Mouse (Mus musculus): ENCODE data around the gene Tmpo.
A peak's percentile ranks its signal among the peaks of the same experiment; 100 is the strongest.
"Not testable (repeated sequence)": the region's sequence is repeated elsewhere in the genome, so short reads cannot be mapped to it uniquely, and the experiment has no call there.

The Tmpo gene

DNA sequence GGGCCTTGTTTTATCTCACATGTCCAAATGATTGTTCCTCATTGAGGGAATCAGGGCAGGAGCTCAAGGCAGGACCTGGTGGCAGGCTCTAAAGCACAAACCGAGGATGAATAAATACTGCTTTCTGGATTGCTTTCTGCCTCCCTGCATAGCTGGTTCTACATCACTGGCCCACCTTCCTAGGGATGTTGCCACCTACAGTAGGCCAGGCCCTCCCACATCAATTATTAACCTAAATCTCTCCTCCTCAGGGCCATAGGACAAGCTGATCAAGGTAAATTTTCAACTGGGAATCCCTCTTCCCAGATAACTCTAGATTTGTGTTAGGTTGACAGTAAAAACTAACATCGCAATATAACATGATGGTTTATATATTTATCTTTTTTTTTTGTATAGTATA is 4.6 kb upstream of the Tmpo start:
- DNase-seq (ENCODE audit: inconsistent ontology term), result no peak

DNA sequence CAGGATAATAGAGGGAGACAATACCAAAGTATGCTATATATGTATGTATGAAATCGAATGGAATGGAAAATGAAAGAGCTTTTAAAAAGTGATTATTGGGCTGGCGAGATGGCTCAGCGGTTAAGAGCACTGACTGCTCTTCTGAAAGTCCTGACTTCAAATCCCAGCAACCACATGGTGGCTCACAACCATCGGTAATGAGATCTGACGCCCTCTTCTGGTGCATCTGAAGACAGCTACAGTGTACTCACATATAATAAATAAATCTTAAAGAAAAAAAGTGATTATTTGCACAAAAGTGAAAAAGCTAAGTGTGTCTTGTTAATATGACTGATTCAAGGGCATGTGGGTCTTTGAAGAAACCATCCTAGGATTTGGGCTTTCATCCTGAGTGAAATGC is 3.8 kb upstream of the Tmpo start:
- not testable (repeated sequence) for DNase-seq (ENCODE audit: inconsistent ontology term)

DNA sequence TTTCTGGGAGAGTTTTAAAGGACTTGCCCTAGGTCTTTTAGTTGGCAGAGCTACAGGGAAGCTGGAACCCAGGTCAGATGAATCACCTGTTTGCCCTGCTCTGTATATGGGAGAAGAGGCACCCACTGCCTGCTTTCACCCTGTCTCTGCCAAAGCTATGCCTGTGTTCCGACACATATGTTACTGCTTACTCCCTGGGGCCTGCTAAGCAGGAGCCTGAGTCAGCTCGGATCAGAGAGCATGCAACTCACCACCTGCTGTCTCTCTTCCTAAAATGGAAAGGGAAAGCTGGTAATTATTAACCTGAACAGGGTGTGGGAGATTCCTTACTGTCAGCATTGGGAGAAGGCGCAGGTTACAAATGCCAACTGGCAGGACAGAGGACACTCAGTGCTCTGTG is 2.2 kb upstream of the Tmpo start:
- DNase-seq (ENCODE audit: inconsistent ontology term), result no peak

- no peak for DNase-seq (ENCODE audit: inconsistent ontology term)
Observed at GRCm38 (mm10) chr10:91182291-91182990, 1.3 kb upstream of the Tmpo start.

- peak; percentile 100 for DNase-seq (ENCODE audit: inconsistent ontology term)
Observed at GRCm38 (mm10) chr10:91181461-91182288, 560 bp upstream of the Tmpo start.

DNA sequence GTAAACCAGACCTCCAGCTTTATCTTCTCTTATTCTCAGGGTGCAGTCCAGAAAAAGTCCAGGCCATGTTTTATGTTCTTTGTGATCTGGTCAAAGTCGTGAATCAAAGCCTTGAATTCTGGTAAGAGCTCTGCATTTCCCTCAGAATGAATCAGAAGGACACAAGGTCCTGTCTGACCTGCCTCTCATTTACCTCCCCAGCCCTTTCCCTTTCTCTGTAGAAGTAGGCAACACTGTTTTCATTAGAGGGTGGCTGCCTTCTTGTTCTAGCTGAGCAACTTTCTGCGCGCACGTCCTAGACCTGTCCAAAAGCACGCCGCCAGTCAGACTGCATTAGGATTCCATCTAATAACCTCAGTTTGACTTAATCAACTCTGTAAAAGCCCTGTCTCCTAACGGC is 814 bp downstream of the Tmpo start:
- peak; percentile 47 for DNase-seq (ENCODE audit: inconsistent ontology term)

GRCm38 (mm10) chr10:91179834-91180233 is 1.3 kb downstream of the Tmpo start:
- no peak for DNase-seq (ENCODE audit: inconsistent ontology term)

DNA sequence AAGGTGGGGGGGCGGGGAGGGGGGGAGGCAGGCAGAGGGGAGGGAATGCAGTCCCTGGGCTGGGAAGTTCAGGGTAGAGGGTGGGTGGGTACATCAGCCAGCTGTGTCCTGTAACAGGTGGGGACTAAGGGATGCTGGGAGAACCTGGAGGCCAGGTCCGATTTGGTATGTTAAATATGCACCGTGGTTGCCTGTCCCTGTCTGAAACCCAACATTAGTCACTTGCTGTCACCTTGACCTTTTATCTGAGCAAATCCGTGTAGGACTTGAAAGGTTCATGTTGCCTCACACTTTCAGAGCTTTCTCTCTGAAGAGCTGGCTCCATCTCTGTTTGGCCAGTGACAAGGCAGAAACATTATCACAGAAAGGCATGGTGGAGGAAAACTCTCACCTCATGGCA is 3.9 kb downstream of the Tmpo start:
- DNase-seq (ENCODE audit: inconsistent ontology term), result no peak

DNA sequence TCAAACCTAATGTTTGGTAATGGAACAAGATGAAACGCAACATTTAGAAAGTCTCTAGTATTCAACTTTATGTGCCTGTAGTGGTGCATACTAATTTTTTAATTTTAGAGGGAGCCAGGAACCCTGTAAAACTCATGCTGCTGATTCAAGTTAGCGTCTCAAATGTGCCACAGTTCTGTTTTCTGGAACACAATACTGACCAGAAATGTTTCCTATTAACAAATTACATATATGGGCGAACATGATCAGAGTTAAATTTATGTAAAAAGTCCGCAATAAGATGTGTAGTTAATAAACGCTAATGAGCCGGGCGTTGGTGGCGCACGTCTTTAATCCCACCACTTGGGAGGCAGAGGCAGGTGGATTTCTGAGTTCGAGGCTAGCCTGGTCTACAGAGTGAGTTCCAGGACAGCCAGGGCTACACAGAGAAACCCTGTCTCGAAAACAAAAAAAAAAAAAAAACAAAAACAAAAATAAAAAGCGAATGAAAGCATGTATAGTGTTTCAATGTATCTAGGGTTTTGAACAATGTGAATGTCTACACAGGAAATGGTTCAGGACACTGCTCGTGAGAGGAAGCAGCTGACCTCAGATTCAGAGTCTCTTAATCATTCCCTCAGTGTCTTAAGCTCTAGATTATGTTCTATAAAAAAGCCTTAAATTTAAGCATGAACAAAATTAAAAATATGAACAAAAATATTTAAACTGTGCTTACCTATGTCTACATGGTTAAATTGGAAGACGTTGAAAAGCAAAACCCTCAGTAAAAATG is 8.6 kb downstream of the Tmpo start:
- DNase-seq (ENCODE audit: inconsistent ontology term), result no peak

DNA sequence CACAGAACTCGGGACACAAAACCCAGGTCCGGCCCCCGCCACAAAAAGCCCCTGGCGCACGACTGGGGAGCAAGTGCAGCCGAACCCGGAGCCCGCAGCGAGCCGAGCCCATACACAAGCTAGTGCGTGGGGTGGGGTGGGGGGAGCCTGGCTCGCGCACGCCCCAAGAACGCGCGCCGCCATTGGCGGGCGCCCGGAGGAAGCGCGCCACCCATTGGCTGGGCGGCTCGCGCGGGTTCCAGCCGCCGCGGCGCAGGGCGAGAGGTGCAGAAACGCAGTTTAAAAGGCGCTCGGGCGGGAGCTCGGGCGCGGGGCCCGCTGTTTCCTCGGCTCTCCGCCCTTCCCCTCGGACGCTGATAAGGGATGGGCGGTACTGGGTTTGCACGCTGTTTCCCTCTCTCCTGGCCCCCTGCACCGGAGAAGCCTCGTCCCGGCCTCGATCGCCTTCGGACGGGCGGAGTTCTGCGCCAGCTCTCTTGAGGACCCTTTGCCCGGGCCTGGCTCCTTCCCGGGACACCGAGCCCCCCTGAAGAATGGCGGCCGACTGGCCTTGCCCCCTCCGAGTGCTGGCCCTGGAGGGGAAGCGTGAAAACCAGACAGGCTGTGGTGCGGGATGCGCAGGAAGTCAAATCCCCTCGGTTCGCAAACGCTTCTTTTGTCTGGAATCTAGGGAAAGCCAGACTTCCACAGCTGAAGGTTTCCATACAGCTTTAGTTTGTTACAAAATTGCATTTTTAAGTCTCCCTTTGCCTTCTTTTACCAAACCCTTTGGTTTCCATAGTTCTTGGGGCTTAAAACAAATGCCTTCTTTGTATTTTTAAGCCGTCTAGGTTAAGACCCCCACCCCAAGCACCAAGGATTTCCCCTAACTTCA is 9.4 kb downstream of the Tmpo start:
- peak; percentile 97 for DNase-seq (ENCODE audit: inconsistent ontology term)

- DNase-seq (ENCODE audit: inconsistent ontology term), result no peak
Observed at GRCm38 (mm10) chr10:91171041-91171440, 10.1 kb downstream of the Tmpo start.

- DNase-seq (ENCODE audit: inconsistent ontology term), result peak; percentile 86
Observed at GRCm38 (mm10) chr10:91170143-91170941, 10.8 kb downstream of the Tmpo start.

- DNase-seq (ENCODE audit: inconsistent ontology term), result no peak
Observed at GRCm38 (mm10) chr10:91169414-91170065, 11.6 kb downstream of the Tmpo start.

- DNase-seq (ENCODE audit: inconsistent ontology term), result peak; percentile 86
Observed at GRCm38 (mm10) chr10:91167352-91167751, 13.8 kb downstream of the Tmpo start.

DNA sequence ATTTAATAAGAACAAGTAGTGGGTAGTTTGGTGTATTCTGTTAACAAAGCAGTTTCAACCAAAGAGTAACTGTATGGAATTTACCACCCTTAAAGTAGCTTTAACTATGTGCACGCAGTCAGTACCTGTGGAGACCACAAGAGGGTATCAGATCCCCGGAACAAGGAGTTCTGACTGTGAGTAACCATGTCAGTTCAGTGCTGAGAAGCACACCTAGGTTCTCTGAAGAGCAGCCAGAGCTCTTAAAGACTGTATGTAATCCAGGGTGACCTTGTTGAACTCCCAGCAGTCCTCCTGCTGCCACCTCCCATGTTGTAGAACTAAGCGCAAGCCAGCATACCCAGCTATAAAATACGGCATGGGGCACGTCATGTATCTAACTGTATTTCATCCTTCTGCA is 14.2 kb downstream of the Tmpo start:
- DNase-seq (ENCODE audit: inconsistent ontology term), result peak; percentile 50

GRCm38 (mm10) chr10:91165850-91166249 is 15.3 kb downstream of the Tmpo start:
- DNase-seq (ENCODE audit: inconsistent ontology term), result no peak

GRCm38 (mm10) chr10:91164491-91164890 is 16.6 kb downstream of the Tmpo start:
- DNase-seq (ENCODE audit: inconsistent ontology term), result no peak

DNA sequence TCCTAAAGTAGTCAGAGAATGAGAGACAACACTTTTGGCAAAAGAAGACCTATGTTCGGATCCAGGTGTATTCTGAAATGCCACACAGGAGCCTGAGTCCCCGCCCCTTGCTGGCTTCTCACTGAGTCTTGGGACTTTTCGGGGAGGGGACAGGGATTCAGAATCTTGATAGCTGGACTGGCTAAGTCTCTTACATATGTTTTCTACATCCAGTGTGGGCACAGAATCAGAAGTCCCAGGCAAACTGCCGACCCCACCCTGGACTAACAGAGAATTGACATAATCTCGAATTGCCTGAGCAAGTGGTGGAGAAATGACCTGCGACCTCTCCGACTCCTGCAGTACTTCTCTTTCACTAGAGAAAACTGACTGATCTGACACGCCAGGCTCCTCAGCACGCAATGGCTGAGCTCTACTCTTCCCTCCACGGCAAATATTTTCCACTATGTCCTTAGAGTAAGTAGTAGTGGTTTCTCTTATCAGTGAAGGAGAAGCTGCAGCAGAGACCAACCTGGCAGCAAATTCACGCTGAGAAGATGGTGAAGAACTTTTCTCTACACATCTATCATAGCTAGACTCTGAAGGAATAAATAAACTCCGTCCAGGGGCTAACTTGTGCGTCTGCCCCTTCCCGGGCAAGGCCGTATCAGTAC is 18.5 kb downstream of the Tmpo start:
- no peak for DNase-seq (ENCODE audit: inconsistent ontology term)

GRCm38 (mm10) chr10:91162077-91162476 is 19.0 kb downstream of the Tmpo start:
- no peak for DNase-seq (ENCODE audit: inconsistent ontology term)

GRCm38 (mm10) chr10:91161006-91161405 is 20.1 kb downstream of the Tmpo start:
- no peak for DNase-seq (ENCODE audit: inconsistent ontology term)

Data from Muller cell, postnatal 12 days (primary cell).